Mouse (Mus musculus): ENCODE data around the gene Gale.

- TF ChIP-seq CTCF (IDR thresholded peaks at IDR 0.05; ENCODE audit: low read depth, low read length) (peak; percentile 58), GATA1 (IDR thresholded peaks at IDR 0.05; ENCODE audit: borderline replicate concordance, low read length) (no peak)
Measured at GRCm38 (mm10) chr4:135920304-135921241, 43.0 kb upstream of the Gale start, which contains the start of gene Fuca1.

Measured in G1E (cell line).